ENCODE assay signal across 8 mouse cellular contexts in the genomic region with DNA sequence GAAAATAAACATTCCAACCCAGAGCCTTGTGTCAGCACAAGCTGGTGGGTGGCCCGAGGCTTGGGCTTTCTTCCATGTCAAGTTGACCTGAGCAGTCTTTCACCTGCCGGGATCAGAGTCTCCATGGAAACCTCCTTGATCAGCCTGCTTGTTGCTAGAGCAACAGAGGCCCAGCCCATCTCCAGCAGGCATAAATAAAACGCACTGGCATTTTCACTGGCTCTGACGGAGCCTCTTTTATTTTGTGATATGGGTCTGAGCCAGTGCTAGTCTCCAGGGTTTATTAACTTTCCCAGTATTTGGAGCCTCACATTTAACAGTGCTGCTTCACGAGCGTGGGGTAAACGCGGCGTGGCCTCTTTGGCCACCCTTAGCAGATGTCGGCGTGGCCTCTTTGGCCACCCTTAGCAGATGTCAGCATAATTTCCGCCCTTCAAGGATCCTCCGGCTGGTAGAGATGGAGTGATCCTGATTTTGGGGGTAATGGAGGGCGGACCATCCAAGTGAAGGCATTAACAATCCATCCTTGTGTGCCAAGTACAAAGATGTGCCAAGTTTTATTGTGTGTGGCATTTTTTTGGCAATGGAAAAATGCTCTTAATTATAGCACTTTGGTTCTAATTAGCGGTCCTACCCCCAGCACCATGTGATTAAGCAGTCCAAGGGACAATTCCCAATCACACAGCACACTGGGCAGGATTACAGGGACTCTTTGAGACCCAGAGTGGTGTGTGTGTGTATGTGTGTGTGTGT. TPM values are rescaled to one million over a fixed set of nuclear protein-coding genes. Genes with fewer than 3 reads are reported as not detected.
A peak's percentile ranks its signal among the peaks of the same experiment; 100 is the strongest.
DNase-seq lines count a peak whose midpoint lies in the region; ATAC-seq and TF ChIP-seq lines count a peak whose summit lies in the region.

No protein-coding gene starts in this region.

- no peaks in the 10 kb centered on the region for H3K27me3 ChIP-seq in forebrain, postnatal 0 days (ENCODE audit: insufficient read depth, low read length)
- H3K27me3 ChIP-seq in limb, embryonic 14.5 days (ENCODE audit: control insufficient read depth, insufficient read depth, low read length): no peaks in the 10 kb centered on the region

- WGBS in forebrain, postnatal 0 days: 6% methylated on average over 15 of the region's 15 CpGs
- WGBS in limb, embryonic 14.5 days: 22% methylated on average over 15 of the region's 15 CpGs

- no peak overlapping the region for H3K4me3 ChIP-seq in forebrain, postnatal 0 days (ENCODE audit: low read depth, low read length)
- H3K4me3 ChIP-seq in limb, embryonic 14.5 days (replicated peaks; ENCODE audit: low read length): no peak overlapping the region

- no peaks in the 10 kb centered on the region for H3K36me3 ChIP-seq in forebrain, postnatal 0 days (ENCODE audit: insufficient read depth)
- H3K36me3 ChIP-seq in limb, embryonic 14.5 days (ENCODE audit: control insufficient read depth, insufficient read depth, low read length): no peaks in the 10 kb centered on the region

- TF ChIP-seq POLR2A in limb, embryonic 14.5 days (IDR thresholded peaks at IDR 0.05; ENCODE audit: borderline replicate concordance, extremely low read depth, insufficient read depth, insufficient read length): no peak

- no peaks in the 10 kb centered on the region for H3K9me3 ChIP-seq in forebrain, postnatal 0 days (ENCODE audit: low read length)
- no peaks in the 10 kb centered on the region for H3K9me3 ChIP-seq in limb, embryonic 14.5 days (ENCODE audit: control insufficient read depth, low read length)

- ATAC-seq in forebrain, postnatal 0 days: peak; percentile 88
- peak; percentile 81 for ATAC-seq in limb, embryonic 14.5 days (ENCODE audit: low FRiP score, low read depth)
- no peak for ATAC-seq in megakaryocyte-erythroid progenitor cell, adult 5-6 weeks (replicated peaks; ENCODE audit: low FRiP score, low TSS enrichment, poor library complexity, severe bottlenecking)

- peak; percentile 90 for DNase-seq in adipocyte (ENCODE audit: low spot score)
- DNase-seq in cerebellum, adult 8-10 months: peak; percentile 72
- peak; percentile 90 for DNase-seq in forebrain, postnatal 0 days
- peak; percentile 76 for DNase-seq in kidney, postnatal 10 days
- peak; percentile 81 for DNase-seq in limb, embryonic 14.5 days (ENCODE audit: low spot score)
- peak; percentile 43 for DNase-seq in retina, adult 2 months (ENCODE audit: low read depth, low spot score)
- DNase-seq in gastrocnemius, postnatal 25 days: no peak

- peaks cover 54% of the 10 kb centered on the region for H3K4me1 ChIP-seq in forebrain, postnatal 0 days (ENCODE audit: insufficient read depth)
- peaks cover 47% of the 10 kb centered on the region for H3K4me1 ChIP-seq in limb, embryonic 14.5 days (ENCODE audit: control insufficient read depth, insufficient read depth, low read length)

- peak overlapping the region; percentile 41 for H3K4me2 ChIP-seq in forebrain, postnatal 0 days (ENCODE audit: low read depth)
- H3K4me2 ChIP-seq in limb, embryonic 14.5 days (replicated peaks; ENCODE audit: low read depth, low read length, severe bottlenecking): peak overlapping the region; percentile 29; the same call in 1 of the 2 replicates

- H3K27ac ChIP-seq in forebrain, postnatal 0 days (ENCODE audit: low read depth, low read length): peak overlapping the region; percentile 82
- H3K27ac ChIP-seq in limb, embryonic 14.5 days (replicated peaks; ENCODE audit: low read depth, low read length): peak overlapping the region; percentile 77

- peak overlapping the region; percentile 35; the same call in 1 of the 2 replicates for H3K9ac ChIP-seq in forebrain, postnatal 0 days
- H3K9ac ChIP-seq in limb, embryonic 14.5 days (ENCODE audit: low read depth, low read length, severe bottlenecking): no peak overlapping the region

- no peak for TF ChIP-seq CTCF in forebrain, postnatal 0 days (IDR thresholded peaks at IDR 0.05; ENCODE audit: low read depth)

RNA-seq across cellular contexts. Expression of a gene that starts 39.2 kb away (rescaled TPM):
- 24.4 and 32.3 TPM in 2 replicates for total RNA-seq in forebrain, postnatal 0 days (2014; rRNA removed)
- 55.1 and 82.7 TPM in 2 replicates for polyA plus RNA-seq in forebrain, postnatal 0 days (2015; fragmentation: Nextera tagmentation; extraction: Ambion mirVana)
- 23.3 and 43.3 TPM in 2 replicates for polyA plus RNA-seq in limb, embryonic 14.5 days (2012; rRNA removed)
- 96.4 and 109 TPM in 2 replicates for polyA plus RNA-seq in limb, embryonic 14.5 days (2014; fragmentation: Nextera tagmentation; extraction: Ambion mirVana)
- 10 to 100 TPM; 11.7 to 21.0 TPM for total RNA-seq in gastrocnemius, postnatal 25 days (2021)
- total RNA-seq in megakaryocyte-erythroid progenitor cell, adult 5-6 weeks (2014; fragmentation: Nextera tagmentation): 137 and 154 TPM in 2 replicates
- total RNA-seq in megakaryocyte-erythroid progenitor cell, adult 5-6 weeks (2017): 288 and 291 TPM in 2 replicates
